Mouse (Mus musculus): ENCODE data around the gene Senp7. TPM values are rescaled to one million over a fixed set of nuclear protein-coding genes. Genes with fewer than 3 reads are reported as not detected.

The Senp7 gene
- polyA plus RNA-seq, 1 experiment from 2014 or later = 37.4 TPM

DNA sequence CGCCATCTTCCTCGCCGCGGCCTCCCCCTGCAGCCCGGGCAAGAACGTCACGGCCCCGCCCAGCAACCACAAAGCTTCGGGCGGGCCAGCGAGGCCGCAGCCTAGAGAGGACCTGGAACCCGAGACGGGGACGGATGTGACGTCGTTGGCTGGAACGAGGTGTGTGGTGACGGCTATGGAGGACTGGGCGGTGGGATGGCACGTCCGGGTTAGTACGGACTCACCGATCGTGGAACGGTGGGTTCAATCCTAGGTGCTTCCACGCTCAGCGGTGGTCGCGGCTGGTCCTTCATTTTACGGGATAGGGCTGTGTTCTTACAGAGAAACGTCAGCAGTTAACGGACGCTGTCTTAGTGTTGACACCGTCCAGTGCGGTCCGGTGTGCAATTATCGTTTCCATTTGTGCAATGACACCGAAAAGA is 18.5 kb upstream of the Senp7 start, which contains the start of gene Pcnp:
Pcnp (minus strand) TSS at position 79 of the 422 bp plus-strand sequence.
- H3K27me3 ChIP-seq (ENCODE audit: control insufficient read depth, insufficient read depth, low read length) = no peaks in the 10 kb centered on the region
- peak; percentile 100 for ATAC-seq (ENCODE audit: low FRiP score)
- H3K27ac ChIP-seq (ENCODE audit: low read depth, low read length) = peak within 1 kb of the TSS; percentile 75
- peak within 1 kb of the TSS; percentile 98 for H3K4me3 ChIP-seq (ENCODE audit: low read depth, low read length)
- peaks cover 6% of the 10 kb centered on the region; the same call in 1 of the 2 replicates for H3K36me3 ChIP-seq (ENCODE audit: control insufficient read depth, insufficient read depth, low read length)
- peak; percentile 100 for DNase-seq (ENCODE audit: low spot score, missing footprints)
- H3K4me2 ChIP-seq = peak within 1 kb of the TSS; percentile 72
- no peaks in the 10 kb centered on the region for H3K9me3 ChIP-seq (ENCODE audit: control insufficient read depth, low read length)
- H3K9ac ChIP-seq (ENCODE audit: low read length) = peak within 1 kb of the TSS; percentile 97
- H3K4me1 ChIP-seq (ENCODE audit: control insufficient read depth, insufficient read depth, low read length) = peaks cover 15% of the 10 kb centered on the region
- under 1% methylated on average over 39 of the region's 39 CpGs for WGBS

DNA sequence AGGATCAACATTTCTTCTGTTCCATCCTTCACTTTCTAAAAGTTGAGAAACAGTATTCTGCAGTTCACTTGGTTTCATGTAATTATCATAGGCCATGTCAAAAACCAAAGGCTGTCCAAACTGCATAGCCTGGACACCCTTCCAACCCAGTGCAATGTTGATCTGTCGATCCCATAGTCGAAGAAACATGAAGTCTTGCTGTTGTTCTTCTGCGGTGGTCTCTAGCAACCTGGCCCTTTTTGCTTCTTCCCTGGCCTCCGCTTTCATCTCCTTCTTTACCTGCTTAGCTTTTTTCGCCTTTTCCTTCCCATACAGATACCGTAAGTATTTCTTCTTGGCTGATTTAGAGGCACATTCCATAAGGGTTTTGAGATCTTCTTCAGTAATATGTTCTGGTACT is 13.6 kb upstream of the Senp7 start:
- no peak overlapping the region for H3K4me2 ChIP-seq
- H3K9ac ChIP-seq (ENCODE audit: low read length) = no peak overlapping the region
- 99% methylated on average over 6 of the region's 6 CpGs for WGBS
- H3K9me3 ChIP-seq (ENCODE audit: control insufficient read depth, low read length) = no peaks in the 10 kb centered on the region
- no peak overlapping the region for H3K4me3 ChIP-seq (ENCODE audit: low read depth, low read length)
- no peak for DNase-seq (ENCODE audit: low spot score, missing footprints)
- H3K36me3 ChIP-seq (ENCODE audit: control insufficient read depth, insufficient read depth, low read length) = peaks cover 6% of the 10 kb centered on the region; the same call in 1 of the 2 replicates
- no peak overlapping the region for H3K27ac ChIP-seq (ENCODE audit: low read depth, low read length)
- ATAC-seq (ENCODE audit: low FRiP score) = no peak
- H3K4me1 ChIP-seq (ENCODE audit: control insufficient read depth, insufficient read depth, low read length) = peaks cover 19% of the 10 kb centered on the region
- H3K27me3 ChIP-seq (ENCODE audit: control insufficient read depth, insufficient read depth, low read length) = no peaks in the 10 kb centered on the region

DNA sequence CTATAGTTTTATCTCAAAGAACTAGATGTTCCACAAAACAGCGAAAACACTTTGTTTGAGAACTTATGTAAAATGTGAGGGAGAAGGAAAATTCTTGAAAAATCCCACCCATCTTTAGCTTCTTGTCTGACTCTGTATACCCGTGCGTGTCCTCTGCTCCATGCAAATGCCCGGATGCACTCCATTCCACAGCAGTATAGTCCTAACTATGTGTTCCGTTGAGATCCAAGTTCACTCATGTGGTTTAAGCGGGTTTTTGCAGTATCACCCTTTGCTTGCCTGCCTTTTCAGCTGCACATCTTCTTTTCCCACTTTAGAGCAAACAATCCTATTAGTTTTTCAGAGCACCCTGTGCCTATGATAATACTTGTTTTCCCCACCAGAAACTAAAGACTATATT is 11.6 kb upstream of the Senp7 start:
- peak overlapping the region; percentile 85 for H3K4me3 ChIP-seq (ENCODE audit: low read depth, low read length)
- peak overlapping the region; percentile 89 for H3K9ac ChIP-seq (ENCODE audit: low read length)
- no peak for ATAC-seq (ENCODE audit: low FRiP score)
- peak overlapping the region; percentile 50 for H3K4me2 ChIP-seq
- H3K9me3 ChIP-seq (ENCODE audit: control insufficient read depth, low read length) = no peaks in the 10 kb centered on the region
- no peak overlapping the region for H3K27ac ChIP-seq (ENCODE audit: low read depth, low read length)
- H3K27me3 ChIP-seq (ENCODE audit: control insufficient read depth, insufficient read depth, low read length) = no peaks in the 10 kb centered on the region
- peaks cover 6% of the 10 kb centered on the region; the same call in 1 of the 2 replicates for H3K36me3 ChIP-seq (ENCODE audit: control insufficient read depth, insufficient read depth, low read length)
- H3K4me1 ChIP-seq (ENCODE audit: control insufficient read depth, insufficient read depth, low read length) = peaks cover 13% of the 10 kb centered on the region
- DNase-seq (ENCODE audit: low spot score, missing footprints) = no peak
- 66% methylated on average over 6 of the region's 6 CpGs for WGBS

DNA sequence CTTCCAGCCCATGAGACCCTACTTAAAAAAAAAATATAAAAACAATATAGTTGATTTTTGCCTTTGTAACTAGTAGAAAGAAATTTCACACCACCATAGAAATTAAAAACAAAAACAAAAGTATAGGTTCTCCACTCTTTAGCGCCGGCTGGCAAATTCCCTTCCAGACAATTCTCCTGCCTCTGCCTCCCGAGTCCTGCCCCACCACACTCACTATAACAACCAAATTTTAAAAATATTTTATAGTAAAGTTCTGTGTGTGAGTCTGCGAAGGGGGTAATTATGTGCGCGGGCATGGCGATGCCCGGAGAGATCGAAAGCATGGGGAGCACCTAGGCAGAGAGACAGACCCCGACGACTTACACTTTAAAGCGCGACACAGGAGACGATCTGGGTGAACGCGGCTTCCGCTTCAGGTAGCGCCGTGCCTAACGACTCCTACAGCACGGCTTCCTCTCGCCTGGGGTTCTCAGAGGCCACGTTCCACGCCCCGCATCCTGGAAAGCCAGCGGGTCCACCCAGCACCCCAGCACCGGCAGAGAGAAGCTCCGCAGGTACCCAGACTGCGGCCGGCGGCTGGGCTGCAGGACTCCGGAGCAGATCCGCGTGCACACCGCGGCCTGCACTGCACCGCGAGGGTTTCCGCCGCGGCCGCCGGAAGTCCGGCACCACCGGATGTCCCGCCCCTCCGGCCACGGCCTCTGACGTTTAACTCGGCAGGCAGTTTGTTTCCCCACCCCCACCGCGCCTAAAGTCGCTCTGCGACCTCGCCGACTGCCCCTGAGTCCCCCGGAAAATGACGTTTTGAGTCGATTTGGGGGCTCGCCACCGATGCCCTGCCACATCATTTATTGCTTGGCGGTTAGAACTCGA is 10.8 kb upstream of the Senp7 start, which contains the start of gene Trmt10c:
Trmt10c (minus strand) TSS at position 682 of the 873 bp plus-strand sequence.
- Histone ChIP-seq H3K27ac (ENCODE audit: low read depth, low read length) (peak within 1 kb of the TSS; percentile 70), H3K4me1 (ENCODE audit: control insufficient read depth, insufficient read depth, low read length) (peaks cover 13% of the 10 kb centered on the region), H3K36me3 (ENCODE audit: control insufficient read depth, insufficient read depth, low read length) (peaks cover 6% of the 10 kb centered on the region; the same call in 1 of the 2 replicates), H3K9me3 (ENCODE audit: control insufficient read depth, low read length) (no peaks in the 10 kb centered on the region), H3K27me3 (ENCODE audit: control insufficient read depth, insufficient read depth, low read length) (no peaks in the 10 kb centered on the region), H3K4me2 (peak within 1 kb of the TSS; percentile 50), H3K4me3 (ENCODE audit: low read depth, low read length) (peak within 1 kb of the TSS; percentile 85), H3K9ac (ENCODE audit: low read length) (peak within 1 kb of the TSS; percentile 89)
- ATAC-seq (ENCODE audit: low FRiP score) (peak; percentile 100), DNase-seq (ENCODE audit: low spot score, missing footprints) (peak; percentile 100)
- WGBS = under 1% methylated on average over 63 of the region's 63 CpGs

DNA sequence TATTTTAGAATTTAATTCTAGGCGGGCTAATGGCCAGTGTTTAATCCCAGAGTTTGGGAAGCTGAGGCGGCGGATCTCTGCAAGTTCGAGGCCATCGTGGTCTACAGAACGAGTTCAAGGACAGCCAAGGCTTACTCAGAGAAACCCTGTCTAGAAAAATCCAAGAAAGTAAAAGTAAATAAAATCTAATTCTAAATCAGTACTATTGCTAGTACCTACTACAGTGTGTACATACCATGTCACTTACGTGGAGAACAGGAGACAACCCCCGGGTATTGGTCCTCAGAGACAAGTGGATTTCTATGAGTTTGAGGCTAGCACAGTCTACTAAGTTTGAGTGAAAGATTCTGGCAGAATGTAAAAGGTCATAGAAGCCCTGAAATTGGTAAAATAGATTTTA is 10.0 kb upstream of the Senp7 start:
- Histone ChIP-seq H3K4me2 (peak overlapping the region; percentile 50), H3K9me3 (ENCODE audit: control insufficient read depth, low read length) (no peaks in the 10 kb centered on the region), H3K27ac (ENCODE audit: low read depth, low read length) (peak overlapping the region; percentile 70; the same call in 1 of the 2 replicates), H3K4me3 (ENCODE audit: low read depth, low read length) (peak overlapping the region; percentile 85), H3K9ac (ENCODE audit: low read length) (peak overlapping the region; percentile 89; the same call in 1 of the 2 replicates), H3K27me3 (ENCODE audit: control insufficient read depth, insufficient read depth, low read length) (no peaks in the 10 kb centered on the region), H3K36me3 (ENCODE audit: control insufficient read depth, insufficient read depth, low read length) (peaks cover 6% of the 10 kb centered on the region; the same call in 1 of the 2 replicates), H3K4me1 (ENCODE audit: control insufficient read depth, insufficient read depth, low read length) (peaks cover 13% of the 10 kb centered on the region)
- WGBS = 30% methylated on average over 8 of the region's 8 CpGs
- no peak for DNase-seq (ENCODE audit: low spot score, missing footprints)
- peak; percentile 31; the same call in 1 of the 2 replicates for ATAC-seq (ENCODE audit: low FRiP score)

DNA sequence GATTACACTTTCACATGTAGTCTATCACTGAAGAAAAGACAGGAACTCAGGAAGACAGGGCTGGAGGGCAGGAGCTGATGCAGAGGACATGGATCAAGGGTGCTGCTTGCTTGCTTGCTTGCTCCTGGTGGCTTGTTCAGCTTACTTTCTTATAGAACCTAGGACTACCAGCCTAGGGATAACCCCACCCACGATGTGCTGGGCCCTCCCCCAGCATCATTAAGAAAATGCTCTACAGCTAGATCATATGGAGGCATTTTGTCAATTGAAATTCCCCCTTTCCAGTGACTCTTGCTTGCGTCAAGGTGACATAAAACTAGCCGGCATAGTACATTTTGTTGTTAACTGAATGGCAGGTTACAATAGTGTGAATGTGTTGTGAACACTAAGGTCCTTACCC is 7.8 kb downstream of the Senp7 start:
- 87% methylated on average over 3 of the region's 3 CpGs for WGBS

DNA sequence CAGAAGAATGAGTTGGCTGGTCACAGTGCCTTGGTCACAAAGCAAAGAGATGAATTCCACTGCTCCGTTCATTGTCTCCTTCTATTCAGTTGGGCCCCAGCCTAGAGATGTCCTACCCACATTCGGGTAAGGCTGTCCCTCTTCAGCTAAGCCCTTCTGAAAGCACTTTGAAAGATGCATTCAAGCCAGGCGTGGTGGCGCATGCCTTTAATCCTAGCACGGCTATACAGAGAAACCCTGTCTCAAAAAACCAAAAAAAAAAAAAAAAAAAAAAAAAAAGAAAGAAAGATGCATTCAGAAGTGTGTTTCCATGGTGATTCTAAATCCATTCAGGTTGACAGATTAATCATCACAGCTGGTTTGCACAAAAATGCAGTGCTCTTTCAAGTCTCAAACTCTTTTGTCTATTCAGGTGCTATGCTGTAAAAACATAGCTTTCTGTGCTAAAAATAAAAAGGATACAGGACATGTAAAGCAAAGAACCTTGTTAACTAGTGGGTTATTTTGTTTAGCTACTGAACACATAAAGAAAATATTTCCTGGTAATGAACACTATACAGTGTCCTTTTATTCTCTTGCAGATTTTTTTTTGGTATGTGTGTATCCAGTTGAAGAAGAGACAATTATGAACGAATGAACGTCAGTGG is 8.9 kb downstream of the Senp7 start:
- no peak overlapping the region for H3K27ac ChIP-seq (ENCODE audit: low read depth, low read length)
- ATAC-seq (ENCODE audit: low FRiP score) = peak; percentile 96

More for the DNA sequence above, 7.8 kb downstream of the Senp7 start:
- ATAC-seq (ENCODE audit: low FRiP score) (0 out of 2 replicates have a peak, but pooled peaks have one; percentile 2), DNase-seq (ENCODE audit: low spot score, missing footprints) (peak; percentile 84)
- Histone ChIP-seq H3K9ac (ENCODE audit: low read length) (no peak overlapping the region), H3K4me3 (ENCODE audit: low read depth, low read length) (no peak overlapping the region), H3K27me3 (ENCODE audit: control insufficient read depth, insufficient read depth, low read length) (no peaks in the 10 kb centered on the region), H3K27ac (ENCODE audit: low read depth, low read length) (no peak overlapping the region), H3K9me3 (ENCODE audit: control insufficient read depth, low read length) (no peaks in the 10 kb centered on the region), H3K4me2 (no peak overlapping the region), H3K36me3 (ENCODE audit: control insufficient read depth, insufficient read depth, low read length) (no peaks in the 10 kb centered on the region), H3K4me1 (ENCODE audit: control insufficient read depth, insufficient read depth, low read length) (peaks cover 7% of the 10 kb centered on the region; the same call in 1 of the 2 replicates)

DNA sequence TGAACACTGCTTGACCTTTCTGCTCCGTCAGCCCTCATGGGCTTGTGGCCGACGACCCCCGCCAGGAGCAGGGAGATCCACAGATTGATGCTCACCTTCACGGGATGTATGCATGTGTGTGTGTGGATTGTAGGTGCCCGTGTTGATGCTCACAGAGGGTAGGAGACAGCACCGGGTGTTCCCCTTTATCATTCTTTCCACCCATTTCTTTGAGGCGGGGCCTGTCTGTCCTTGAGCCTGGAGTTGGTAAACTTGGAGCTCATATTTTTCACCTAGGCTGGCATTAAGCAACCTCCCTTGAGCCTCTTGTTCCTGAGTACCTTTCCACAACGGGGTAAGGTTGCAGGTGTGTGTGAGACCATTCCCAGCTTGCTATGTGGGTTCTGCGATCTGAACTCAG is 10.0 kb downstream of the Senp7 start:
- Histone ChIP-seq H3K9ac (ENCODE audit: low read length) (no peak overlapping the region), H3K27me3 (ENCODE audit: control insufficient read depth, insufficient read depth, low read length) (peaks cover 3% of the 10 kb centered on the region; the same call in 1 of the 2 replicates), H3K36me3 (ENCODE audit: control insufficient read depth, insufficient read depth, low read length) (no peaks in the 10 kb centered on the region), H3K27ac (ENCODE audit: low read depth, low read length) (no peak overlapping the region), H3K4me2 (no peak overlapping the region), H3K9me3 (ENCODE audit: control insufficient read depth, low read length) (no peaks in the 10 kb centered on the region), H3K4me1 (ENCODE audit: control insufficient read depth, insufficient read depth, low read length) (peaks cover 7% of the 10 kb centered on the region; the same call in 1 of the 2 replicates), H3K4me3 (ENCODE audit: low read depth, low read length) (no peak overlapping the region)
- ATAC-seq (ENCODE audit: low FRiP score) (0 out of 2 replicates have a peak, but pooled peaks have one; percentile 6), DNase-seq (ENCODE audit: low spot score, missing footprints) (peak; percentile 78)
- WGBS = 63% methylated on average over 10 of the region's 10 CpGs

More for the DNA sequence above, 8.9 kb downstream of the Senp7 start:
- H3K36me3 ChIP-seq (ENCODE audit: control insufficient read depth, insufficient read depth, low read length) = no peaks in the 10 kb centered on the region
- peaks cover under 1% of the 10 kb centered on the region; the same call in 1 of the 2 replicates for H3K27me3 ChIP-seq (ENCODE audit: control insufficient read depth, insufficient read depth, low read length)
- no peak overlapping the region for H3K4me2 ChIP-seq
- peak; percentile 93 for DNase-seq (ENCODE audit: low spot score, missing footprints)
- H3K9ac ChIP-seq (ENCODE audit: low read length) = no peak overlapping the region
- H3K4me3 ChIP-seq (ENCODE audit: low read depth, low read length) = no peak overlapping the region
- H3K9me3 ChIP-seq (ENCODE audit: control insufficient read depth, low read length) = no peaks in the 10 kb centered on the region
- 19% methylated on average over 7 of the region's 7 CpGs for WGBS
- peaks cover 7% of the 10 kb centered on the region; the same call in 1 of the 2 replicates for H3K4me1 ChIP-seq (ENCODE audit: control insufficient read depth, insufficient read depth, low read length)

Measured in midbrain, embryonic 11.5 days (tissue).